Mouse (Mus musculus) fibroblast of lung, adult 2 months (primary cell): ENCODE measurements around the gene Ezr.

Source experiments
- DNase-seq: peaks from one replicate; pipeline ENCODE4 v3.0.0-alpha.2; 2011; ENCODE audit warnings: low read depth

The Ezr gene

GRCm38 (mm10) chr17:6768301-6768788 is 14.2 kb downstream of the Ezr start:
- no peak for DNase-seq

GRCm38 (mm10) chr17:6767771-6768170 is 14.8 kb downstream of the Ezr start:
- no peak for DNase-seq

GRCm38 (mm10) chr17:6766823-6767222 is 15.8 kb downstream of the Ezr start:
- no peak for DNase-seq

- DNase-seq, result no peak
Observed at GRCm38 (mm10) chr17:6765886-6766285, 16.7 kb downstream of the Ezr start.

- DNase-seq, result no peak
Observed at GRCm38 (mm10) chr17:6764730-6765129, 17.9 kb downstream of the Ezr start.

- DNase-seq, result no peak
Observed at GRCm38 (mm10) chr17:6764227-6764593, 18.4 kb downstream of the Ezr start.

- no peak for DNase-seq
Observed at GRCm38 (mm10) chr17:6763513-6764226, 18.9 kb downstream of the Ezr start.

GRCm38 (mm10) chr17:6759717-6760292 is 22.8 kb downstream of the Ezr start:
- DNase-seq, result no peak

- DNase-seq, result no peak
Observed at GRCm38 (mm10) chr17:6758845-6759244, 23.7 kb downstream of the Ezr start.

GRCm38 (mm10) chr17:6757902-6758301 is 24.7 kb downstream of the Ezr start:
- no peak for DNase-seq

- DNase-seq, result no peak
Observed at GRCm38 (mm10) chr17:6755873-6756272, 26.7 kb downstream of the Ezr start.

GRCm38 (mm10) chr17:6755176-6755575 is 27.4 kb downstream of the Ezr start:
- DNase-seq, result no peak

- no peak for DNase-seq
Observed at GRCm38 (mm10) chr17:6752375-6752774, 30.2 kb downstream of the Ezr start.

- no peak for DNase-seq
Observed at GRCm38 (mm10) chr17:6751221-6751859, 31.2 kb downstream of the Ezr start.

GRCm38 (mm10) chr17:6748779-6749464 is 33.7 kb downstream of the Ezr start:
- no peak for DNase-seq

- DNase-seq, result no peak
Observed at GRCm38 (mm10) chr17:6747478-6747877, 35.1 kb downstream of the Ezr start.

- no peak for DNase-seq
Observed at GRCm38 (mm10) chr17:6746452-6747231, 35.9 kb downstream of the Ezr start.

- DNase-seq, result no peak
Observed at GRCm38 (mm10) chr17:6745975-6746374, 36.6 kb downstream of the Ezr start.

- no peak for DNase-seq
Observed at GRCm38 (mm10) chr17:6745503-6745902, 37.1 kb downstream of the Ezr start.

- no peak for DNase-seq
Observed at GRCm38 (mm10) chr17:6744871-6745270, 37.7 kb downstream of the Ezr start.

- no peak for DNase-seq
Observed at GRCm38 (mm10) chr17:6744366-6744765, 38.2 kb downstream of the Ezr start.

GRCm38 (mm10) chr17:6743787-6744239 is 38.8 kb downstream of the Ezr start:
- DNase-seq, result no peak
